Mouse (Mus musculus) heart, postnatal 0 days (tissue): ENCODE results near the gene Rpl27.

Experiments used
- CTCF ChIP-seq: IDR thresholded peaks from 2 replicates; pipeline ENCODE4 v1.5.1; 2016; ENCODE audit warnings: antibody characterized with exemption, control low read depth, low read depth
- EP300 ChIP-seq: IDR thresholded peaks from 2 replicates; pipeline ENCODE4 v1.6.1; 2016; ENCODE audit warnings: antibody characterized with exemption, low read depth

DNA sequence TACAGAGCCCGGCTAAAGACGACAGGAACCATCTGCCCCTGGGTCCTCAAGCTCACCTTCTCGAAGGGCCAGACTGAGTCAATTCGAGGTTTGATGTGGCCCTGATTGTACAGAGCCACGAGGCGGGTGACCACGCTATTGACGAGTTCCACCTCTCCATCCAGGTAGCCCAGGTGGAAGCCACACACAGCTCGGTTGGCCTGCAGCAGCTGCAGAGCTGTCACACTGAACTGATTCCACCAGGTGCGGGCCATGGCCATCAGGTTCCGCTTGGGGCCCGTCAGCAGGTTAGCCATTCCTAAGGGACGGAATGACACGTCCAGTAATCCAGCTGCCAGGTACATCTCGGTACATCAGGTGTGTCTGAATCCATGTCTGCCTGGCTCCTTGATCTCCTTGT lies 18.2 kb downstream of the Rpl27 start:
- TF ChIP-seq CTCF: no peak
- no peak for TF ChIP-seq EP300
